Mouse (Mus musculus) limb, embryonic 11.5 days (tissue): ENCODE data around the gene Slc17a9. TPM values are rescaled to one million over a fixed set of nuclear protein-coding genes. Genes with fewer than 3 reads are reported as not detected.

ENCODE experiments used
- ATAC-seq: fragments of 200-750 bp; cut with Nextera tagmentation; 2 replicates; pipeline ENCODE4 v1.8.0; 2017; ENCODE audit warnings: low read depth; ENCODE audit not compliant: insufficient number of reproducible peaks, low FRiP score, low TSS enrichment
- DNase-seq: peaks from one replicate; pipeline ENCODE4 v3.0.0-alpha.2; 2015; ENCODE audit warnings: low spot score
- H3K27ac ChIP-seq: fragments of 300-500 bp; sonication (generic); replicated peaks from 2 replicates; pipeline ENCODE4 v1.5.1; 2014; ENCODE audit warnings: low read depth, mild to moderate bottlenecking, low read length
- H3K27me3 ChIP-seq: fragments of 300-500 bp; sonication (generic); 2 replicates; pipeline ENCODE4 v1.6.1; 2014; ENCODE audit warnings: mild to moderate bottlenecking, low read length, mixed read lengths; ENCODE audit not compliant: control insufficient read depth, insufficient read depth
- H3K36me3 ChIP-seq: fragments of 300-500 bp; sonication (generic); 2 replicates; pipeline ENCODE4 v1.6.1; 2014; ENCODE audit warnings: mild to moderate bottlenecking, low read length, moderate library complexity, mixed read lengths; ENCODE audit not compliant: control insufficient read depth, insufficient read depth
- H3K4me1 ChIP-seq: fragments of 300-500 bp; sonication (generic); 2 replicates; pipeline ENCODE4 v1.6.1; 2014; ENCODE audit warnings: low read length, mixed read lengths; ENCODE audit not compliant: control insufficient read depth, insufficient read depth
- H3K4me2 ChIP-seq: fragments of 300-500 bp; sonication (generic); 2 replicates; pipeline ENCODE4 v1.6.1; 2014; ENCODE audit warnings: low read depth, mild to moderate bottlenecking, moderate library complexity; ENCODE audit not compliant: severe bottlenecking
- H3K4me3 ChIP-seq: fragments of 300-500 bp; sonication (generic); 2 replicates; pipeline ENCODE4 v1.5.1; 2014; ENCODE audit warnings: low read depth, low read length
- H3K9ac ChIP-seq: fragments of 300-500 bp; sonication (generic); 2 replicates; pipeline ENCODE4 v1.6.1; 2014; ENCODE audit warnings: mild to moderate bottlenecking, low read length
- H3K9me3 ChIP-seq: fragments of 300-500 bp; sonication (generic); 2 replicates; pipeline ENCODE4 v1.6.1; 2016; ENCODE audit warnings: low read length; ENCODE audit not compliant: control insufficient read depth
- WGBS: fragments of 180-500 bp; shearing (Covaris S2); extraction: QIAGEN DNeasy Blood & Tissue Kit; methylation state at CpG from one replicate; pipeline ENCODE4 v1.1.7; 2014; 5-methylcytosine and 5-hydroxymethylcytosine counted together
- polyA plus RNA-seq: library from polyadenylated mRNA; unstranded; fragments of >200 nt; fragmentation: Nextera tagmentation; extraction: Ambion mirVana; gene quantifications from 2 replicates; pipeline ENCODE4 v1.2.1, GENCODE M21; 2014

Gene Slc17a9
- polyA plus RNA-seq, 1 experiment from 2014 or later: 0.45 TPM

- Histone ChIP-seq H3K4me3 (no peak overlapping the region), H3K36me3 (no peaks in the 10 kb centered on the region; the same call in 1 of the 2 replicates), H3K27ac (no peak overlapping the region), H3K4me1 (no peaks in the 10 kb centered on the region), H3K9ac (no peak overlapping the region), H3K27me3 (no peaks in the 10 kb centered on the region), H3K4me2 (no peak overlapping the region), H3K9me3 (no peaks in the 10 kb centered on the region)
- DNase-seq (no peak), ATAC-seq (no peak)
- WGBS: 92% methylated on average over 2 of the region's 2 CpGs
Observed at GRCm38 (mm10) chr2:180695176-180695575, 29.9 kb upstream of the Slc17a9 start.

DNA sequence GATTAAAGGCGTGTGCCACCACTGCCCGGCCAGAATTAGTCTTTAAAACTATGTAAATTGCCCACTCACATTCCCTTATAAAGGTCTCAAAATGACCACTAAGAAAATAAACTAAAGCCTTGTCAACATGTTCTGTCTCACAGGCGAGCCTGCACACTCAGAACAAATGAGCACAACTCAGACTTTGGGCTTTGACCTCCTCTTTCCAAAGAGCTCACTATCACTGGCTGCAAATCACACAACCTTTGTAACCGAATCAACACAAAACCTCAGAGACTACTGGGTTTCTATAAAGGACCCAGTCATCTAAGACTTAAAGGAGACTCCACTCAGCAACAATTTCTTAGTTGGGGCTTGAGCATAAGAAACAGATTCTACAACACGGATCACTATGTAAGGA lies 24.6 kb upstream of the Slc17a9 start:
- Histone ChIP-seq H3K27ac (no peak overlapping the region), H3K36me3 (no peaks in the 10 kb centered on the region; the same call in 1 of the 2 replicates), H3K9ac (peak overlapping the region; percentile 93), H3K9me3 (no peaks in the 10 kb centered on the region), H3K4me3 (peak overlapping the region; percentile 83), H3K27me3 (no peaks in the 10 kb centered on the region), H3K4me1 (peaks cover 14% of the 10 kb centered on the region), H3K4me2 (peak overlapping the region; percentile 68)
- ATAC-seq (no peak), DNase-seq (no peak)
- WGBS: 89% methylated on average over 5 of the region's 5 CpGs

DNA sequence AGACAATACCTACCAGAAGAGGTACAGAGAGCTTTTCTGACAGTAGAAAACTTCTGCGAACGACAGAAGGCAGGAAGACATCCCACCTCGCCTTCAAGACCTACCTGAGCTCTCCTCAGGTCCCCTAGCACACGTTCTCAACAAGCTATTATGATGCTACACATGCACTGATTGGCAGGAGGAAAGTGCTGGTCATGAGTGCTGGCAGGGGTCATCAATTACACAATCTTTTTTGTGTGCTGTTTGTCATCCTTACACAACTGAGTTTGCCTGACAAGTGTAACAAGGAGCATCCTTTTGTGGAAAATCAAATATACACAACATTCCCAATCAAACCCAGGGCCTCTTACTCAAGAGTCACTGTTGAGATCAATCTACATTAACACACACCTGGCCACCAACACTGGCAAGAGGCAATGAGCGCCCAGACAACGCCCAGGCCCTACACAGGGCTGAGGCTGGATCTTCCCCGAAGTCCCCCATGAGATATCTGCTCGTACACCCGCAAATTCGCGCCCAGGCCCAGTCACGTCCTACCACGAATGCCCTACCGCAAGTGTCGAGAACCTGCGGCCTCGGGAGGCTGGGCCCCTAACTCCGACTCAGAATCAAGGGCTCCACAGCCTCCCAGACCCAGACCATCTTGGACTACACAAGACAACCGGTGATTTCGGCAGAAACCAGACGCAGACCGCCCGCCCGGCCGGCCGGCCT lies 23.9 kb upstream of the Slc17a9 start:
- H3K9ac ChIP-seq: peak overlapping the region; percentile 93
- peak overlapping the region; percentile 88 for H3K27ac ChIP-seq
- no peaks in the 10 kb centered on the region for H3K9me3 ChIP-seq
- 6% methylated on average over 26 of the region's 26 CpGs for WGBS
- peaks cover 14% of the 10 kb centered on the region for H3K4me1 ChIP-seq
- H3K4me3 ChIP-seq: peak overlapping the region; percentile 83
- H3K36me3 ChIP-seq: no peaks in the 10 kb centered on the region; the same call in 1 of the 2 replicates
- no peak for DNase-seq
- ATAC-seq: no peak; the same call in 1 of the 2 replicates
- H3K4me2 ChIP-seq: peak overlapping the region; percentile 68
- H3K27me3 ChIP-seq: no peaks in the 10 kb centered on the region

- Histone ChIP-seq H3K9ac (peak overlapping the region; percentile 93), H3K9me3 (no peaks in the 10 kb centered on the region), H3K4me1 (peaks cover 14% of the 10 kb centered on the region), H3K27ac (peak overlapping the region; percentile 88), H3K4me2 (peak overlapping the region; percentile 68), H3K27me3 (no peaks in the 10 kb centered on the region), H3K36me3 (no peaks in the 10 kb centered on the region; the same call in 1 of the 2 replicates), H3K4me3 (peak overlapping the region; percentile 83)
- ATAC-seq (peak; percentile 93), DNase-seq (peak; percentile 92)
- WGBS: under 1% methylated on average over 66 of the region's 66 CpGs
Observed at GRCm38 (mm10) chr2:180701767-180702621, 23.1 kb upstream of the Slc17a9 start.

- Histone ChIP-seq H3K27ac (peak overlapping the region; percentile 88; the same call in 1 of the 2 replicates), H3K9ac (peak overlapping the region; percentile 93), H3K36me3 (no peaks in the 10 kb centered on the region), H3K4me3 (peak overlapping the region; percentile 83), H3K4me1 (peaks cover 14% of the 10 kb centered on the region), H3K27me3 (no peaks in the 10 kb centered on the region), H3K9me3 (no peaks in the 10 kb centered on the region), H3K4me2 (peak overlapping the region; percentile 68)
- DNase-seq (no peak), ATAC-seq (no peak)
- 36% methylated on average over 4 of the region's 4 CpGs for WGBS
Observed at GRCm38 (mm10) chr2:180702701-180703149, 22.3 kb upstream of the Slc17a9 start.

DNA sequence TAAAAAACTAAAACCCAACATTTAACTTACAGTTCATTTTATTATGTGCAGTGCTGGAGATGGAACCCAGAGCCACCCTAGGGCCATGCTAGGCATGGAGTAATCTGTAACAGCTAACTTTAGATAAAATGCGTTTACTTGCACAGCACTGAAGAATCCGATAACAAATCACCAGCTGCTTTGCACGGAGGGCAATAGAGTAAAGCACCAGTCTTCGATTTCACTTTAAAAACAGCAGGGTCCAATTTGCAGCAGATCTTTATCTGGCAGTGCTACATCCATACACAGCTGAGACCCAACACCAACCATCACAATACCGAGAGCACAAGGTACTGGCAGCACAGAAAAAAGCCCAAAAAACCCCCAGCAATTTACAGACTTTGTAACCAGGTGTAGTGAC lies 21.9 kb upstream of the Slc17a9 start:
- no peak for ATAC-seq
- H3K36me3 ChIP-seq: no peaks in the 10 kb centered on the region
- H3K4me2 ChIP-seq: no peak overlapping the region
- no peak overlapping the region for H3K4me3 ChIP-seq
- H3K27ac ChIP-seq: peak overlapping the region; percentile 3; the same call in 1 of the 2 replicates
- no peak overlapping the region for H3K9ac ChIP-seq
- H3K9me3 ChIP-seq: no peaks in the 10 kb centered on the region
- no peaks in the 10 kb centered on the region for H3K27me3 ChIP-seq
- no peak for DNase-seq
- 75% methylated on average over 5 of the region's 5 CpGs for WGBS
- H3K4me1 ChIP-seq: peaks cover 14% of the 10 kb centered on the region

- H3K4me1 ChIP-seq: peaks cover 20% of the 10 kb centered on the region
- no peaks in the 10 kb centered on the region for H3K27me3 ChIP-seq
- no peaks in the 10 kb centered on the region for H3K9me3 ChIP-seq
- 78% methylated on average over 3 of the region's 3 CpGs for WGBS
- no peak overlapping the region for H3K9ac ChIP-seq
- ATAC-seq: no peak
- no peak for DNase-seq
- H3K36me3 ChIP-seq: no peaks in the 10 kb centered on the region
- no peak overlapping the region for H3K27ac ChIP-seq
- H3K4me2 ChIP-seq: no peak overlapping the region
- no peak overlapping the region for H3K4me3 ChIP-seq
Observed at GRCm38 (mm10) chr2:180703645-180704359, 21.3 kb upstream of the Slc17a9 start.

DNA sequence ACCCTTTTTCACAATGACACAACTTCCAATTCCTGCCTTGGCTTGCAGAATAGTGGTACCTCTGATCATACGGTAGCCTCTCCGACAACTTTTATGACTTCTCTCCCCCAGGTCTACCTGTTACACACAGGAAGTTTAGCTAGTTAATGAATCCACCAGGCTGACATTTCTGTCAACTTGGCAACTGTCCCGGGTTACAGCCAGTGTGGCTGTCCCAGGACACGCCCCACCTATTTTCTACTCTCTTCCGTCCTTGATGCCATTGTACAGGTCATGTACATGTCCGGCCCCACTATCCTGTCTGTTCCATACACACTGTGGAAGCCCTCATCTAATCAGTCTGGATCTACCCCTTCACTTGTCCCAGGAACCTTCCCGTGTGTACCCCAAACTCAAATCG lies 20.5 kb upstream of the Slc17a9 start:
- Histone ChIP-seq H3K9ac (no peak overlapping the region), H3K4me1 (peaks cover 20% of the 10 kb centered on the region), H3K36me3 (no peaks in the 10 kb centered on the region), H3K4me3 (no peak overlapping the region), H3K27ac (no peak overlapping the region), H3K9me3 (no peaks in the 10 kb centered on the region), H3K27me3 (no peaks in the 10 kb centered on the region), H3K4me2 (no peak overlapping the region)
- 89% methylated on average over 8 of the region's 8 CpGs for WGBS
- no peak for DNase-seq
- ATAC-seq: no peak
